Mouse (Mus musculus) lung, embryonic 14.5 days (tissue): Measurements from ENCODE around the gene Hoxa1. TPM values are rescaled to one million over a fixed set of nuclear protein-coding genes. Genes with fewer than 3 reads are reported as not detected.

Experiments used
- ATAC-seq: fragments of 200-750 bp; cut with Nextera tagmentation; 2 replicates; pipeline ENCODE4 v1.8.0; 2017; ENCODE audit warnings: mild to moderate bottlenecking, moderate TSS enrichment, moderate library complexity; ENCODE audit not compliant: insufficient read depth
- DNase-seq: peaks from one replicate; pipeline ENCODE4 v3.0.0-alpha.2; 2015
- H3K27ac ChIP-seq: fragments of 300-500 bp; sonication (generic); 2 replicates; pipeline ENCODE4 v1.5.1; 2014; ENCODE audit warnings: low read depth, mild to moderate bottlenecking, moderate library complexity
- H3K27me3 ChIP-seq: fragments of 300-500 bp; sonication (generic); 2 replicates; pipeline ENCODE4 v1.6.1; 2014; ENCODE audit warnings: low read length, control low read depth; ENCODE audit not compliant: insufficient read depth
- H3K36me3 ChIP-seq: fragments of 300-500 bp; sonication (generic); 2 replicates; pipeline ENCODE4 v1.6.1; 2014; ENCODE audit warnings: control low read depth; ENCODE audit not compliant: insufficient read depth
- H3K4me1 ChIP-seq: fragments of 300-500 bp; sonication (generic); 2 replicates; pipeline ENCODE4 v1.6.1; 2014; ENCODE audit warnings: antibody characterized with exemption, control low read depth; ENCODE audit not compliant: insufficient read depth
- H3K4me2 ChIP-seq: fragments of 300-500 bp; sonication (generic); 2 replicates; pipeline ENCODE4 v1.6.1; 2014; ENCODE audit warnings: mild to moderate bottlenecking
- H3K4me3 ChIP-seq: fragments of 300-500 bp; sonication (generic); 2 replicates; pipeline ENCODE4 v1.5.1; 2014; ENCODE audit warnings: low read depth, low read length
- H3K9ac ChIP-seq: fragments of 300-500 bp; sonication (generic); 2 replicates; pipeline ENCODE4 v1.6.1; 2014
- H3K9me3 ChIP-seq: fragments of 300-500 bp; sonication (generic); 2 replicates; pipeline ENCODE4 v1.6.1; 2016; ENCODE audit warnings: low read depth, low read length, control low read depth
- CTCF ChIP-seq: IDR thresholded peaks from 2 replicates; pipeline ENCODE4 v1.5.1; 2016; ENCODE audit warnings: antibody characterized with exemption, low read depth
- WGBS: fragments of 180-500 bp; shearing (Covaris S2); extraction: QIAGEN DNeasy Blood & Tissue Kit; methylation state at CpG from one replicate; pipeline ENCODE4 v1.1.7; 2014; 5-methylcytosine and 5-hydroxymethylcytosine counted together
- polyA plus RNA-seq: library from polyadenylated mRNA; unstranded; fragments of >200 nt; fragmentation: Nextera tagmentation; extraction: Ambion mirVana; gene quantifications from 2 replicates; pipeline ENCODE4 v1.2.1, GENCODE M21; 2014

Hoxa1 gene
- polyA plus RNA-seq, 1 experiment from 2014 or later, result 1.8 TPM

- H3K9me3 ChIP-seq, result no peaks in the 10 kb centered on the region
- ATAC-seq, result no peak
- H3K4me1 ChIP-seq, result peaks cover 17% of the 10 kb centered on the region
- peak overlapping the region; percentile 91 for H3K9ac ChIP-seq
- peaks cover 10% of the 10 kb centered on the region for H3K36me3 ChIP-seq
- H3K27me3 ChIP-seq, result peaks cover 51% of the 10 kb centered on the region
- WGBS, result 17% methylated on average over 5 of the region's 5 CpGs
- DNase-seq, result peak; percentile 74
- TF ChIP-seq CTCF, result no peak
- peak overlapping the region; percentile 98 for H3K27ac ChIP-seq
- H3K4me3 ChIP-seq, result peak overlapping the region; percentile 33
- peak overlapping the region; percentile 79 for H3K4me2 ChIP-seq
These were observed 12.7 kb upstream of the Hoxa1 start for GRCm38 (mm10) chr6:52170898-52171223.

GRCm38 (mm10) chr6:52170166-52170897, 12.2 kb upstream of the Hoxa1 start:
- H3K9ac ChIP-seq, result peak overlapping the region; percentile 91
- TF ChIP-seq CTCF, result no peak

GRCm38 (mm10) chr6:52169499-52170165, 11.5 kb upstream of the Hoxa1 start:
- DNase-seq, result peak; percentile 70

More at GRCm38 (mm10) chr6:52170166-52170897, 12.2 kb upstream of the Hoxa1 start:
- ATAC-seq (peak; percentile 33), DNase-seq (peak; percentile 79)
- peak overlapping the region; percentile 79 for H3K4me2 ChIP-seq
- H3K4me1 ChIP-seq, result peaks cover 17% of the 10 kb centered on the region
- WGBS, result 4% methylated on average over 40 of the region's 40 CpGs
- peaks cover 10% of the 10 kb centered on the region for H3K36me3 ChIP-seq
- peak overlapping the region; percentile 33 for H3K4me3 ChIP-seq
- peak overlapping the region; percentile 98 for H3K27ac ChIP-seq
- peaks cover 49% of the 10 kb centered on the region for H3K27me3 ChIP-seq
- H3K9me3 ChIP-seq, result no peaks in the 10 kb centered on the region

GRCm38 (mm10) chr6:52168191-52169055, 10.3 kb upstream of the Hoxa1 start:
- peaks cover 17% of the 10 kb centered on the region for H3K4me1 ChIP-seq

More at GRCm38 (mm10) chr6:52169499-52170165, 11.5 kb upstream of the Hoxa1 start:
- TF ChIP-seq CTCF, result no peak
- Histone ChIP-seq H3K4me2 (peak overlapping the region; percentile 79), H3K36me3 (peaks cover 10% of the 10 kb centered on the region), H3K27me3 (peaks cover 42% of the 10 kb centered on the region), H3K9ac (peak overlapping the region; percentile 91), H3K27ac (peak overlapping the region; percentile 98), H3K4me1 (peaks cover 17% of the 10 kb centered on the region), H3K4me3 (peak overlapping the region; percentile 71), H3K9me3 (no peaks in the 10 kb centered on the region)
- WGBS, result 13% methylated on average over 16 of the region's 16 CpGs
- 0 out of 2 replicates have a peak, but pooled peaks have one; percentile 0 for ATAC-seq

GRCm38 (mm10) chr6:52167736-52168161, 9.6 kb upstream of the Hoxa1 start:
- peaks cover 36% of the 10 kb centered on the region for H3K27me3 ChIP-seq
- no peaks in the 10 kb centered on the region for H3K9me3 ChIP-seq
- WGBS, result 8% methylated on average over 14 of the region's 14 CpGs
- ATAC-seq (no peak), DNase-seq (peak; percentile 79)
- H3K9ac ChIP-seq, result peak overlapping the region; percentile 91
- peak overlapping the region; percentile 79 for H3K4me2 ChIP-seq
- no peak for TF ChIP-seq CTCF
- peaks cover 10% of the 10 kb centered on the region for H3K36me3 ChIP-seq
- H3K4me1 ChIP-seq, result peaks cover 17% of the 10 kb centered on the region
- H3K27ac ChIP-seq, result peak overlapping the region; percentile 98
- peak overlapping the region; percentile 71 for H3K4me3 ChIP-seq

More at GRCm38 (mm10) chr6:52168191-52169055, 10.3 kb upstream of the Hoxa1 start:
- Histone ChIP-seq H3K36me3 (peaks cover 10% of the 10 kb centered on the region), H3K27ac (peak overlapping the region; percentile 98), H3K4me2 (peak overlapping the region; percentile 79), H3K9me3 (no peaks in the 10 kb centered on the region), H3K27me3 (peaks cover 41% of the 10 kb centered on the region), H3K4me3 (peak overlapping the region; percentile 71), H3K9ac (peak overlapping the region; percentile 91)
- ATAC-seq, result no peak
- DNase-seq, result peak; percentile 73
- 3% methylated on average over 42 of the region's 42 CpGs for WGBS
- no peak for TF ChIP-seq CTCF

- no peak for TF ChIP-seq CTCF
- H3K36me3 ChIP-seq, result peaks cover 10% of the 10 kb centered on the region
- H3K9me3 ChIP-seq, result no peaks in the 10 kb centered on the region
- H3K9ac ChIP-seq, result peak overlapping the region; percentile 91
- peak overlapping the region; percentile 71 for H3K4me3 ChIP-seq
- H3K27ac ChIP-seq, result peak overlapping the region; percentile 98
- peaks cover 17% of the 10 kb centered on the region for H3K4me1 ChIP-seq
- H3K27me3 ChIP-seq, result peaks cover 34% of the 10 kb centered on the region
- ATAC-seq (no peak), DNase-seq (no peak)
- WGBS, result 31% methylated on average over 1 of the region's 1 CpGs
- peak overlapping the region; percentile 79 for H3K4me2 ChIP-seq
These were observed 9.1 kb upstream of the Hoxa1 start for GRCm38 (mm10) chr6:52167176-52167575.
